In genomic region chr2:157397376-157397775, GRCm38 (mm10) we compare ENCODE assay signal across 18 mouse cellular contexts. TPM values are rescaled to one million over a fixed set of nuclear protein-coding genes. Genes with fewer than 3 reads are reported as not detected.
"Had no signal": no experiment of that assay in that cellular context is flagged by ENCODE, and none has a peak within 500 bp of the region (broad histone marks: within the 10 kb centered on the region; RNA-seq: fewer than 3 reads in every experiment).

No protein-coding gene starts in this region.

- H3K27ac ChIP-seq: hindbrain, embryonic 15.5 days; liver, embryonic 12.5 days; midbrain, embryonic 12.5 days; neural tube, embryonic 15.5 days had no signal

- H3K4me3 ChIP-seq: hindbrain, embryonic 15.5 days; liver, embryonic 12.5 days; midbrain, embryonic 12.5 days; myocyte; neural tube, embryonic 15.5 days had no signal

- H3K9ac ChIP-seq: hindbrain, embryonic 15.5 days; liver, embryonic 12.5 days; midbrain, embryonic 12.5 days; neural tube, embryonic 15.5 days had no signal

- H3K27me3 ChIP-seq: hindbrain, embryonic 15.5 days; liver, embryonic 12.5 days; midbrain, embryonic 12.5 days; neural tube, embryonic 15.5 days had no signal

- DNase-seq: kidney, adult 11 months; kidney, postnatal 10 days; left cerebral cortex, postnatal 4 days; right cerebral cortex, adult 18-20 months; thymus, postnatal 36 days had no signal

- H3K4me1 ChIP-seq: midbrain, embryonic 12.5 days had no signal

- H3K4me2 ChIP-seq: hindbrain, embryonic 15.5 days; liver, embryonic 12.5 days; midbrain, embryonic 12.5 days; neural tube, embryonic 15.5 days had no signal

- H3K9me3 ChIP-seq: hindbrain, embryonic 15.5 days; neural tube, embryonic 15.5 days had no signal

- ATAC-seq: liver, embryonic 12.5 days had no signal

RNA-seq across cellular contexts. Expression of gene Ghrh, which starts 50.1 kb away (rescaled TPM):
- total RNA-seq: layer of hippocampus, adult 8-10 months; layer of hippocampus, postnatal 14 days; left cerebral cortex, adult 18-20 months; left cerebral cortex, postnatal 10 days; left cerebral cortex, postnatal 4 days; megakaryocyte, adult 5-6 weeks had no signal
- polyA plus RNA-seq: kidney, embryonic 14.5 days; liver, embryonic 12.5 days; liver, embryonic 16.5 days; myocyte; neural tube, embryonic 11.5 days had no signal
